Mouse (Mus musculus) forebrain, embryonic 16.5 days (tissue): Measurements from ENCODE around the gene Foxc1. TPM values are rescaled to one million over a fixed set of nuclear protein-coding genes. Genes with fewer than 3 reads are reported as not detected.

Experiments used
- ATAC-seq: fragments of 200-750 bp; cut with Nextera tagmentation; 2 replicates; pipeline ENCODE4 v1.8.0; 2017; ENCODE audit warnings: mild to moderate bottlenecking, moderate library complexity
- H3K27ac ChIP-seq: fragments of 300-500 bp; sonication (generic); 2 replicates; pipeline ENCODE4 v1.5.1; 2014; ENCODE audit warnings: low read length, control low read depth
- H3K27me3 ChIP-seq: fragments of 300-500 bp; sonication (generic); replicated peaks from 2 replicates; pipeline ENCODE4 v1.6.1; 2014; ENCODE audit warnings: low read length; ENCODE audit not compliant: control insufficient read depth, insufficient read depth
- H3K36me3 ChIP-seq: fragments of 300-500 bp; sonication (generic); 2 replicates; pipeline ENCODE4 v1.6.1; 2014; ENCODE audit not compliant: control insufficient read depth, insufficient read depth
- H3K4me1 ChIP-seq: fragments of 300-500 bp; sonication (generic); replicated peaks from 2 replicates; pipeline ENCODE4 v1.6.1; 2014; ENCODE audit warnings: low read length; ENCODE audit not compliant: control insufficient read depth, insufficient read depth
- H3K4me2 ChIP-seq: fragments of 300-500 bp; sonication (generic); 2 replicates; pipeline ENCODE4 v1.6.1; 2014; ENCODE audit warnings: mild to moderate bottlenecking, low read length, control low read depth
- H3K4me3 ChIP-seq: fragments of 300-500 bp; sonication (generic); replicated peaks from 2 replicates; pipeline ENCODE4 v1.5.1; 2014; ENCODE audit warnings: mild to moderate bottlenecking, low read length, control low read depth
- H3K9ac ChIP-seq: fragments of 300-500 bp; sonication (generic); replicated peaks from 2 replicates; pipeline ENCODE4 v1.6.1; 2014; ENCODE audit warnings: low read depth, low read length, control low read depth
- H3K9me3 ChIP-seq: fragments of 300-500 bp; sonication (generic); 2 replicates; pipeline ENCODE4 v1.6.1; 2016; ENCODE audit warnings: low read length; ENCODE audit not compliant: control insufficient read depth
- WGBS: fragments of 180-500 bp; shearing (Covaris S2); extraction: QIAGEN DNeasy Blood & Tissue Kit; methylation state at CpG from one replicate; pipeline ENCODE4 v1.1.7; 2014; 5-methylcytosine and 5-hydroxymethylcytosine counted together
- polyA plus RNA-seq: library from polyadenylated mRNA; unstranded; fragments of >200 nt; fragmentation: Nextera tagmentation; extraction: Ambion mirVana; gene quantifications from 2 replicates; pipeline ENCODE4 v1.2.1, GENCODE M21; 2015

The Foxc1 gene
- polyA plus RNA-seq, 1 experiment from 2014 or later: 0.57 TPM

GRCm38 (mm10) chr13:31782063-31782462 is 24.4 kb upstream of the Foxc1 start:
- H3K4me3 ChIP-seq: no peak overlapping the region
- no peak overlapping the region for H3K9ac ChIP-seq
- no peaks in the 10 kb centered on the region for H3K9me3 ChIP-seq
- H3K27ac ChIP-seq: no peak overlapping the region
- no peak for ATAC-seq
- H3K4me2 ChIP-seq: no peak overlapping the region
- no peaks in the 10 kb centered on the region for H3K27me3 ChIP-seq
- 86% methylated on average over 2 of the region's 2 CpGs for WGBS
- no peaks in the 10 kb centered on the region for H3K4me1 ChIP-seq
- no peaks in the 10 kb centered on the region for H3K36me3 ChIP-seq

- H3K4me2 ChIP-seq: no peak overlapping the region
- WGBS: 83% methylated on average over 7 of the region's 7 CpGs
- H3K27me3 ChIP-seq: no peaks in the 10 kb centered on the region
- H3K4me1 ChIP-seq: no peaks in the 10 kb centered on the region
- no peak for ATAC-seq
- H3K9ac ChIP-seq: no peak overlapping the region
- no peak overlapping the region for H3K4me3 ChIP-seq
- no peaks in the 10 kb centered on the region for H3K36me3 ChIP-seq
- H3K9me3 ChIP-seq: no peaks in the 10 kb centered on the region
- no peak overlapping the region for H3K27ac ChIP-seq
These were observed 21.7 kb upstream of the Foxc1 start for GRCm38 (mm10) chr13:31784757-31785156.

- Histone ChIP-seq H3K27me3 (peaks cover 4% of the 10 kb centered on the region; the same call in 1 of the 2 replicates), H3K9ac (no peak overlapping the region), H3K4me3 (no peak overlapping the region), H3K4me1 (peaks cover 2% of the 10 kb centered on the region; the same call in 1 of the 2 replicates), H3K9me3 (no peaks in the 10 kb centered on the region), H3K36me3 (no peaks in the 10 kb centered on the region), H3K4me2 (peak overlapping the region; percentile 23), H3K27ac (no peak overlapping the region)
- peak; percentile 66 for ATAC-seq
- WGBS: 18% methylated on average over 17 of the region's 17 CpGs
These were observed 13.8 kb upstream of the Foxc1 start for GRCm38 (mm10) chr13:31792480-31793132.

GRCm38 (mm10) chr13:31793163-31793562 is 13.3 kb upstream of the Foxc1 start:
- H3K9me3 ChIP-seq: no peaks in the 10 kb centered on the region
- ATAC-seq: no peak; the same call in 1 of the 2 replicates
- H3K9ac ChIP-seq: no peak overlapping the region
- no peaks in the 10 kb centered on the region for H3K36me3 ChIP-seq
- H3K27me3 ChIP-seq: peaks cover 4% of the 10 kb centered on the region; the same call in 1 of the 2 replicates
- H3K4me1 ChIP-seq: peaks cover 2% of the 10 kb centered on the region; the same call in 1 of the 2 replicates
- no peak overlapping the region for H3K27ac ChIP-seq
- H3K4me3 ChIP-seq: no peak overlapping the region
- no peak overlapping the region for H3K4me2 ChIP-seq
- 57% methylated on average over 5 of the region's 5 CpGs for WGBS

- no peak for ATAC-seq
- WGBS: 33% methylated on average over 10 of the region's 10 CpGs
- H3K27ac ChIP-seq: no peak overlapping the region
These were observed 9.1 kb upstream of the Foxc1 start for GRCm38 (mm10) chr13:31797346-31797745.

GRCm38 (mm10) chr13:31798075-31798474 is 8.4 kb upstream of the Foxc1 start:
- H3K4me2 ChIP-seq: no peak overlapping the region
- peaks cover 14% of the 10 kb centered on the region for H3K4me1 ChIP-seq
- H3K9me3 ChIP-seq: no peaks in the 10 kb centered on the region
- no peak overlapping the region for H3K27ac ChIP-seq
- no peaks in the 10 kb centered on the region for H3K36me3 ChIP-seq
- 36% methylated on average over 9 of the region's 9 CpGs for WGBS
- no peak overlapping the region for H3K9ac ChIP-seq
- ATAC-seq: no peak
- peaks cover 45% of the 10 kb centered on the region for H3K27me3 ChIP-seq
- no peak overlapping the region for H3K4me3 ChIP-seq

More at GRCm38 (mm10) chr13:31797346-31797745, 9.1 kb upstream of the Foxc1 start:
- H3K27me3 ChIP-seq: peaks cover 40% of the 10 kb centered on the region
- no peak overlapping the region for H3K9ac ChIP-seq
- H3K36me3 ChIP-seq: no peaks in the 10 kb centered on the region
- H3K4me1 ChIP-seq: peaks cover 14% of the 10 kb centered on the region
- no peaks in the 10 kb centered on the region for H3K9me3 ChIP-seq
- H3K4me3 ChIP-seq: no peak overlapping the region
- no peak overlapping the region for H3K4me2 ChIP-seq

GRCm38 (mm10) chr13:31800581-31801576 is 5.6 kb upstream of the Foxc1 start:
- Histone ChIP-seq H3K27ac (no peak overlapping the region), H3K9me3 (no peaks in the 10 kb centered on the region), H3K4me1 (peaks cover 16% of the 10 kb centered on the region), H3K4me3 (peak overlapping the region; percentile 37), H3K4me2 (peak overlapping the region; percentile 63), H3K36me3 (no peaks in the 10 kb centered on the region), H3K27me3 (peaks cover 61% of the 10 kb centered on the region), H3K9ac (0 out of 2 replicates have a peak overlapping the region, but pooled peaks have one; percentile 33)
- ATAC-seq: peak; percentile 84
- WGBS: under 1% methylated on average over 42 of the region's 43 CpGs

- peak; percentile 9; the same call in 1 of the 2 replicates for ATAC-seq
- H3K27me3 ChIP-seq: peaks cover 68% of the 10 kb centered on the region
- peaks cover 24% of the 10 kb centered on the region for H3K4me1 ChIP-seq
- peak overlapping the region; percentile 63 for H3K4me2 ChIP-seq
- no peak overlapping the region for H3K27ac ChIP-seq
- H3K9ac ChIP-seq: no peak overlapping the region
- H3K4me3 ChIP-seq: peak overlapping the region; percentile 37
- no peaks in the 10 kb centered on the region for H3K9me3 ChIP-seq
- WGBS: 3% methylated on average over 25 of the region's 25 CpGs
- H3K36me3 ChIP-seq: no peaks in the 10 kb centered on the region
These were observed 4.6 kb upstream of the Foxc1 start for GRCm38 (mm10) chr13:31801703-31802305.

GRCm38 (mm10) chr13:31802447-31802846 is 4.0 kb upstream of the Foxc1 start:
- H3K27me3 ChIP-seq: peaks cover 68% of the 10 kb centered on the region
- no peak overlapping the region for H3K27ac ChIP-seq
- no peaks in the 10 kb centered on the region for H3K36me3 ChIP-seq
- no peak for ATAC-seq
- peaks cover 28% of the 10 kb centered on the region for H3K4me1 ChIP-seq
- no peak overlapping the region for H3K4me2 ChIP-seq
- no peak overlapping the region for H3K4me3 ChIP-seq
- no peak overlapping the region for H3K9ac ChIP-seq
- no peaks in the 10 kb centered on the region for H3K9me3 ChIP-seq
- 5% methylated on average over 5 of the region's 5 CpGs for WGBS
